Mouse (Mus musculus): ENCODE results near the gene Ikzf1. TPM values are rescaled to one million over a fixed set of nuclear protein-coding genes. Genes with fewer than 3 reads are reported as not detected.

Ikzf1 gene
- polyA plus RNA-seq, 1 experiment from 2014 or later = 0.39 TPM

DNA sequence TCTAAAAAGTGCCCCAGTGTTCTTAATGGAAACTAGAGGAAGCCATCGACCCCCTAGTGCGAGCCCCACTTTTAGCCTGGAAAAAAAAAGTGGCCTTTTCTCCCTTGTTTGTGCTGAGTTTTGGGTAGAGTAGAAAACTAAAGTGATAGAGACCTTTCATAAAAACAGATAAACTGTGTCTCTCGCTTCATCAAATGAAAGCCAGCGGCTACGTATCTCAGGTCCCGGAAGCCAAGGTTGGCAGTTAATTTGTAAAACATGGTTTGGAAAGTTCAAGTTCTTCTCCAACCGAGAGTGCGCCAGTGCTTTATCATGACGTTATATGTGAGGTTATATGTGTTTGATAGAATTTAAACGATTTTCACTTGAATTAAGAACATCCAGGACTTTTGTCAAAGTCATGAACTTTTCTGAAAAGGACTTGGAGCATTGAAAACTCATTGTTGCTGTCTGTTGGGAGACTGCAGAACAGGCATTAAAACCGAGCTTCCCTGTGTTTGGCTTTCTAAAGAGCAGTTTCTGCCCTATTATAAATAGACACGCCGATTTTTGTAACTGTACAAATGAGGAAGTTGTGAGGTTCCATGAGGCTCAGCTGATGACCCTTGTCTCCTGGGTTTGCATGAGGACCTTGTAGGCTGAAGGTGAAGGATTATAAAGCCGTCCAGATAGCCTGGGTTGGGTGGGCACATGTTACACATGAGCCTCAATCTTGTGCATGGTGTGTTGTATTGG is 6.7 kb downstream of the Ikzf1 start:
- H3K27me3 ChIP-seq (ENCODE audit: control insufficient read depth, insufficient read depth, low read length) = no peaks in the 10 kb centered on the region; the same call in 1 of the 2 replicates
- no peak overlapping the region for H3K27ac ChIP-seq (replicated peaks)
- H3K4me3 ChIP-seq (ENCODE audit: low read depth, low read length) = no peak overlapping the region
- DNase-seq (ENCODE audit: low spot score) (no peak), ATAC-seq (ENCODE audit: low FRiP score, low TSS enrichment) (no peak)
- 79% methylated on average over 14 of the region's 14 CpGs for WGBS
- H3K4me1 ChIP-seq (replicated peaks; ENCODE audit: control insufficient read depth, insufficient read depth) = no peaks in the 10 kb centered on the region
- H3K9me3 ChIP-seq (ENCODE audit: control insufficient read depth, low read length) = no peaks in the 10 kb centered on the region
- H3K36me3 ChIP-seq (ENCODE audit: control insufficient read depth, insufficient read depth, low read length) = no peaks in the 10 kb centered on the region
- H3K4me2 ChIP-seq (replicated peaks; ENCODE audit: low read depth) = no peak overlapping the region
- TF ChIP-seq EP300 (optimal IDR thresholded peaks at IDR 0.05) (no peak), CTCF (IDR thresholded peaks at IDR 0.05; ENCODE audit: low read depth) (no peak)
- H3K9ac ChIP-seq (ENCODE audit: low read length) = no peak overlapping the region

DNA sequence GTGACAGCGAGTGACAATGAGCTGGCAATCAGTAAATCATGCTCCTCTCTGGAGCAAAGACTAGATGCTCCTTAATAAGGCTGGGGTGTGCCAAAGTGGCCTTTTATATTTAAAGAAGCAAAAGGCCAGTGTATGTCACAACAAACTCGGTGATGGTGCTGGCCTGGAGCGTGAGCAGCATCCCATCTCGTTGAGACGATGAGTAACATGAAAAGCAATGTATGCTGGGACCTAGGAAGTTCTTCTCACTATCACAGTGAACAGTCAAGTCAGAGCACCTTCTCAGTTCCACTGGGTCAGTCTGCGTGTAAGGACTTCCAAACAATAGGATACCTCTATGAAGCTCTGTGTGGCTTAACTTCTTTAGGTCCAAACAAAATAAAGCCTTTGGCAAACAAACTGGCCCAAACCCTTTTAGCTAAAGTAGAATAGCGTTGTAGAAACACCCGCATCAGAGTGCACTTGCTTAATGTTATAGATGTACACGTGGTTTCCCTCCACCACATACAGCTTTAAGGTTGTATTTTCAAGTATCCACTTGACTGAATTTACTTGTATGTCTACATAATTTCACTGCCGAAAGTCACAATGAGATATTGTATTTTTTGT is 7.9 kb downstream of the Ikzf1 start:
- no peak for TF ChIP-seq EP300 (optimal IDR thresholded peaks at IDR 0.05)
- TF ChIP-seq CTCF (IDR thresholded peaks at IDR 0.05; ENCODE audit: low read depth) = no peak
- WGBS = 77% methylated on average over 10 of the region's 10 CpGs
- Histone ChIP-seq H3K9me3 (ENCODE audit: control insufficient read depth, low read length) (no peaks in the 10 kb centered on the region), H3K4me3 (ENCODE audit: low read depth, low read length) (no peak overlapping the region), H3K4me1 (replicated peaks; ENCODE audit: control insufficient read depth, insufficient read depth) (no peaks in the 10 kb centered on the region), H3K27me3 (ENCODE audit: control insufficient read depth, insufficient read depth, low read length) (no peaks in the 10 kb centered on the region; the same call in 1 of the 2 replicates), H3K36me3 (ENCODE audit: control insufficient read depth, insufficient read depth, low read length) (no peaks in the 10 kb centered on the region), H3K27ac (replicated peaks) (no peak overlapping the region), H3K9ac (ENCODE audit: low read length) (no peak overlapping the region), H3K4me2 (replicated peaks; ENCODE audit: low read depth) (no peak overlapping the region)
- DNase-seq (ENCODE audit: low spot score) (no peak), ATAC-seq (ENCODE audit: low FRiP score, low TSS enrichment) (no peak)

DNA sequence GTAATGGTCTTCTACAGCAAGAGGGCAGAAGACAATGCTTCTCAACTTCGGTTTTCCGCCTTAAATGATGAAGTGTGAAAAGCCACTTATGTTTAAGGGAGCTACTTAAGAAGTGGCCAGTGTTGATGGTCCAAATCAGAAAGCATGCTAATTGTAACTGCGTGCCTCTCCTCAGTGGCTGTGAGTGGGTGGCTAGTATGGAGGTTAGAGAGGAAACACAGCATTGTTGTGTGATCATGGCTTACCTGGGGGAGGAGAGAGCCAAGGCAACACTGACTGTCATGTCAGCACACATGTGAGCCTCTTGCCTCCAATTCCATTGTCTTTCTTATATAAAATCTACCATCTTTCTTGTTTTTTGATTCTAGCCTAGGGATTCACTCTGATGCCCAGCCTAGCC is 8.6 kb downstream of the Ikzf1 start:
- WGBS = 94% methylated on average over 3 of the region's 3 CpGs
- no peak overlapping the region for H3K4me3 ChIP-seq (ENCODE audit: low read depth, low read length)
- TF ChIP-seq EP300 (optimal IDR thresholded peaks at IDR 0.05) (no peak), CTCF (IDR thresholded peaks at IDR 0.05; ENCODE audit: low read depth) (no peak)
- no peak overlapping the region for H3K4me2 ChIP-seq (replicated peaks; ENCODE audit: low read depth)
- H3K27me3 ChIP-seq (ENCODE audit: control insufficient read depth, insufficient read depth, low read length) = no peaks in the 10 kb centered on the region
- H3K9ac ChIP-seq (ENCODE audit: low read length) = no peak overlapping the region
- no peaks in the 10 kb centered on the region for H3K9me3 ChIP-seq (ENCODE audit: control insufficient read depth, low read length)
- DNase-seq (ENCODE audit: low spot score) (no peak), ATAC-seq (ENCODE audit: low FRiP score, low TSS enrichment) (no peak)
- no peaks in the 10 kb centered on the region for H3K4me1 ChIP-seq (replicated peaks; ENCODE audit: control insufficient read depth, insufficient read depth)
- H3K27ac ChIP-seq (replicated peaks) = no peak overlapping the region
- H3K36me3 ChIP-seq (ENCODE audit: control insufficient read depth, insufficient read depth, low read length) = no peaks in the 10 kb centered on the region

DNA sequence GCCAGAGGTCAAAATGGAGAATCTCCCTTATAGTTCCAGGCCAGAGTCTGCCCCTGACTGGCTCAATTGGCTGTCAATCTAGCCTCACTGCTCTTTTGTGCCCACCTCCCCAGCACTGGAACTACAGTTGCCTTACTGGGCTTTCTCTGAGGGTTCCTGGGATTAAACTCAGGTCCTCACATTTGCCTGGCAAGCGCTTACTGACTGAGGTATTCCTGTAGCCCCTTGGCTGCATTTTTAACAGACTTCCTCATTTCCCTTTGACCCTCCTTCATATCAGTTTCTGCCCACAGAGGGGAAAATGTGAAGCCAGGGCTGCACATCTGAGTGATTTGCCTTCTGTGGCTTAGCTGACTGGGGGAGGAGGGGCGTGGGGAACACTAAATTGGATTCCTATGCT is 9.3 kb downstream of the Ikzf1 start:
- Histone ChIP-seq H3K4me2 (replicated peaks; ENCODE audit: low read depth) (no peak overlapping the region), H3K27me3 (ENCODE audit: control insufficient read depth, insufficient read depth, low read length) (no peaks in the 10 kb centered on the region), H3K27ac (replicated peaks) (no peak overlapping the region), H3K36me3 (ENCODE audit: control insufficient read depth, insufficient read depth, low read length) (no peaks in the 10 kb centered on the region), H3K4me1 (replicated peaks; ENCODE audit: control insufficient read depth, insufficient read depth) (no peaks in the 10 kb centered on the region), H3K4me3 (ENCODE audit: low read depth, low read length) (no peak overlapping the region), H3K9me3 (ENCODE audit: control insufficient read depth, low read length) (no peaks in the 10 kb centered on the region), H3K9ac (ENCODE audit: low read length) (no peak overlapping the region)
- ATAC-seq (ENCODE audit: low FRiP score, low TSS enrichment) (no peak), DNase-seq (ENCODE audit: low spot score) (no peak)
- TF ChIP-seq EP300 (optimal IDR thresholded peaks at IDR 0.05) (no peak), CTCF (IDR thresholded peaks at IDR 0.05; ENCODE audit: low read depth) (no peak)
- 77% methylated on average over 2 of the region's 2 CpGs for WGBS

DNA sequence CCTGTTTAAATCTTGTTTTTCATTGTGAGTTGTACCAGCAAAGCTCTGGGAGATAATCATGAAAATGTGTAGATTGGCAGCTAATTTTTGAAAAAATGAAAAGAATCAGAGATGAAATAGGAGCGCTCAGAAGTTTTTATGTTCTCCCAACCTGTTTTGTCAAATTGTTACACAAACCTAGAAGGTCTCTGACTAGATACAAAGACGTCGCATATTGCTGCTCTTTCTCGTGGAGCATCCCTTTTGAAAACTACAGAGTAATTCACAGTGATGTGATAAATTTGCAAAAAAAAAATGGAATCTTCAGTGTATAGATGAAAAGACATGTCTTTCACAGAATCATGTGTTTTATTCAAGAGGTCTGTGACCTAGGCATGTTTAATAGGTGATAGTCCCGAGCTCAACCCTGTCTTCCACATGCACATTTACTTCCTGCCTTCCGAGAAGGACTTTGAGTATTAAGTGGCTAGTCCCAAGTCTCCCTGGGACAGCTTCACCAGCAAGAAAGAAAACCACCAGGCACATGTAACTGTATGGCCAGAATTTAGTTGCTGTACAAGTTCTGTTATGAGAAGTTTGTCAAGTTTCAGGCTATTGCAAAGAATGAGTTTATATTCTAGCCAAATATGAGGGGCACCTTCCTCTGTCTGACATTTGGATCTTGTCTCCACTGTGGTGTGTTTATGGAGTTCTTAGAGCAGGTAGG is 9.8 kb downstream of the Ikzf1 start:
- no peaks in the 10 kb centered on the region for H3K9me3 ChIP-seq (ENCODE audit: control insufficient read depth, low read length)
- H3K9ac ChIP-seq (ENCODE audit: low read length) = no peak overlapping the region
- TF ChIP-seq EP300 (optimal IDR thresholded peaks at IDR 0.05) = no peak
- TF ChIP-seq CTCF (IDR thresholded peaks at IDR 0.05; ENCODE audit: low read depth) = no peak
- no peak overlapping the region for H3K4me3 ChIP-seq (ENCODE audit: low read depth, low read length)
- no peaks in the 10 kb centered on the region for H3K4me1 ChIP-seq (replicated peaks; ENCODE audit: control insufficient read depth, insufficient read depth)
- H3K27ac ChIP-seq (replicated peaks) = no peak overlapping the region
- ATAC-seq (ENCODE audit: low FRiP score, low TSS enrichment) (no peak), DNase-seq (ENCODE audit: low spot score) (no peak)
- no peak overlapping the region for H3K4me2 ChIP-seq (replicated peaks; ENCODE audit: low read depth)
- no peaks in the 10 kb centered on the region for H3K36me3 ChIP-seq (ENCODE audit: control insufficient read depth, insufficient read depth, low read length)
- H3K27me3 ChIP-seq (ENCODE audit: control insufficient read depth, insufficient read depth, low read length) = no peaks in the 10 kb centered on the region
- 80% methylated on average over 6 of the region's 6 CpGs for WGBS
